Mouse (Mus musculus): ENCODE measurements around the gene Adcy6.
"Not testable (repeated sequence)": the region's sequence is repeated elsewhere in the genome, so short reads cannot be mapped to it uniquely, and the experiment has no call there.

DNA sequence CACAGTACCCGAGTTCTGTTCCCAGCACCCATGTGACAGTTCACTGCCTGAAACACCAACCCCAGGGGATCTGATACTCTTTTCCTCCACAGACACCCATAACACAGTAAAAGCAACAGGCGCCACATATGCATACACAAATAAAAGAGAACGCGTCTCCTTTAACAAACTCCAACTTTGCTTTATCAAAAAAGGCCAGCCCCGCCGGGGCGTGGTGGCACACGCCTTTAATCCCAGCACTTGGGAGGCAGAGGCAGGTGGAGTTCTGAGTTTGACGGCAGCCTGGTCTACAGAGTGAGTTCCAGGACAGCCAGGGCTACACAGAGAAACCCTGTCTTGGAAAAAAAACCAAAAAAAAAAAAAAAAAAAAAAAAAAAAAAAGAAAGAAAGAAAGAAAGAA lies 23.7 kb downstream of the Adcy6 start:
- not testable (repeated sequence) for TF ChIP-seq CTCF (conservative IDR thresholded peaks at IDR 0.05; ENCODE audit: low read length); POU5F1 (IDR thresholded peaks at IDR 0.05; ENCODE audit: borderline replicate concordance, low read length)

Data from E14TG2a.4 (cell line).